Mouse (Mus musculus) CH12.LX (cell line): ENCODE measurements at regions not wholly inside any gene's neighbourhood (a gene's known extent, or its start where the extent isn't known, plus 50 kb on each side); places are given as distances from the start of the nearest gene placed in this dataset.

Experiments used
- DNase-seq: peaks from one replicate; pipeline ENCODE4 v3.0.0-alpha.2; 2013; ENCODE audit errors: extremely low read depth
- H3K27ac ChIP-seq: 2 replicates; pipeline ENCODE4 v1.5.1; 2012; ENCODE audit warnings: low read depth, mild to moderate bottlenecking, control low read depth, moderate library complexity; ENCODE audit not compliant: insufficient read depth
- H3K27me3 ChIP-seq: replicated peaks from 2 replicates; pipeline ENCODE3; 2012; ENCODE audit warnings: inconsistent platforms
- H3K36me3 ChIP-seq, 2 experiments: replicated peaks in 1 of 2; 2 replicates each; pipeline versions ENCODE3 to v1.6.1; 2012; ENCODE audit warnings: inconsistent platforms in 1 of 2, low read length in 1 of 2, mild to moderate bottlenecking in 1 of 2, mixed read lengths in 1 of 2, moderate library complexity in 1 of 2; ENCODE audit not compliant: control insufficient read depth in 1 of 2, insufficient read depth in 1 of 2
- H3K4me1 ChIP-seq, 2 experiments: 2 replicates each; pipeline ENCODE4 v1.6.1; 2012; ENCODE audit warnings: inconsistent platforms in 1 of 2, moderate library complexity in 1 of 2; ENCODE audit not compliant: insufficient read depth in 2 of 2, control insufficient read depth in 1 of 2
- H3K4me2 ChIP-seq: 2 replicates; pipeline ENCODE4 v1.6.1; 2012; ENCODE audit warnings: low read depth, mild to moderate bottlenecking, control low read depth; ENCODE audit not compliant: poor library complexity, insufficient read depth, severe bottlenecking
- H3K4me3 ChIP-seq, 3 experiments: fragments of 150-350 bp in 1 of 3; sonication (generic) in 1 of 3; replicated peaks in 1 of 3; 2 replicates each; pipeline versions ENCODE3 to v1.5.1; 2011 to 2012; ENCODE audit warnings: low read depth in 2 of 3, low read length in 2 of 3, mild to moderate bottlenecking in 2 of 3, moderate library complexity in 2 of 3, control low read depth in 1 of 3, improper control_type of control experiment in 1 of 3, inconsistent platforms in 1 of 3, mixed read lengths in 1 of 3; ENCODE audit not compliant: poor library complexity in 1 of 3
- H3K79me2 ChIP-seq: replicated peaks from 2 replicates; pipeline ENCODE4 v1.6.1; 2012; ENCODE audit warnings: mild to moderate bottlenecking, moderate library complexity; ENCODE audit not compliant: control insufficient read depth, poor library complexity, insufficient read depth, severe bottlenecking; ENCODE audit errors: extremely low read depth
- H3K9ac ChIP-seq: 2 replicates; pipeline ENCODE4 v1.6.1; 2012; ENCODE audit warnings: low read depth, mild to moderate bottlenecking, control low read depth, moderate library complexity; ENCODE audit not compliant: insufficient read depth
- H3K9me3 ChIP-seq: replicated peaks from 2 replicates; pipeline ENCODE3; 2012; ENCODE audit warnings: low read length, inconsistent platforms, mixed read lengths
- BHLHE40 ChIP-seq: IDR thresholded peaks from 2 replicates; pipeline ENCODE4 v1.6.1; 2011; ENCODE audit warnings: mild to moderate bottlenecking, low read depth, low read length, improper control_type of control experiment
- CHD1 ChIP-seq: IDR thresholded peaks from 2 replicates; pipeline ENCODE4 v1.6.1; 2012; ENCODE audit warnings: low read depth, low read length, improper control_type of control experiment, inconsistent platforms
- CHD2 ChIP-seq: IDR thresholded peaks from 2 replicates; pipeline ENCODE4 v1.6.1; 2011; ENCODE audit warnings: low read length, improper control_type of control experiment
- CTCF ChIP-seq, 2 experiments: IDR thresholded peaks in 1 of 2; conservative IDR thresholded peaks in 1 of 2; 2 replicates each; pipeline ENCODE4 v1.5.1; 2011 to 2012; ENCODE audit warnings: low read depth in 2 of 2, low read length in 2 of 2, improper control_type of control experiment in 1 of 2, inconsistent platforms in 1 of 2, mild to moderate bottlenecking in 1 of 2, moderate library complexity in 1 of 2
- E2F4 ChIP-seq: IDR thresholded peaks from 2 replicates; pipeline ENCODE4 v1.6.1; 2011; ENCODE audit warnings: low read depth, low read length, improper control_type of control experiment; ENCODE audit not compliant: insufficient replicate concordance
- ETS1 ChIP-seq: conservative IDR thresholded peaks from 2 replicates; pipeline ENCODE4 v1.6.1; 2012; ENCODE audit warnings: low read depth, mild to moderate bottlenecking, inconsistent platforms, low read length, improper control_type of control experiment, moderate library complexity
- GABPA ChIP-seq: IDR thresholded peaks from 2 replicates; pipeline ENCODE4 v1.6.1; 2012; ENCODE audit warnings: low read depth, low read length, improper control_type of control experiment, inconsistent platforms; ENCODE audit not compliant: insufficient replicate concordance
- IRF4 ChIP-seq: IDR thresholded peaks from 2 replicates; pipeline ENCODE4 v1.6.1; 2014; ENCODE audit warnings: low read depth, mild to moderate bottlenecking, inconsistent platforms, low read length, improper control_type of control experiment
- JUN ChIP-seq: IDR thresholded peaks from 2 replicates; pipeline ENCODE4 v1.6.1; 2011; ENCODE audit warnings: low read depth, mild to moderate bottlenecking, low read length, improper control_type of control experiment, moderate library complexity; ENCODE audit not compliant: insufficient read depth
- MAZ ChIP-seq: IDR thresholded peaks from 2 replicates; pipeline ENCODE4 v1.6.1; 2012; ENCODE audit warnings: low read depth, mild to moderate bottlenecking, inconsistent platforms, low read length, improper control_type of control experiment, moderate library complexity
- MEF2A ChIP-seq: IDR thresholded peaks from 2 replicates; pipeline ENCODE4 v1.6.1; 2014; ENCODE audit warnings: low read depth, mild to moderate bottlenecking, inconsistent platforms, low read length, improper control_type of control experiment, borderline replicate concordance
- NELFE ChIP-seq: IDR thresholded peaks from 2 replicates; pipeline ENCODE4 v1.6.1; 2011; ENCODE audit warnings: low read depth, low read length, improper control_type of control experiment
- PAX5 ChIP-seq: IDR thresholded peaks from 2 replicates; pipeline ENCODE4 v1.6.1; 2012; ENCODE audit warnings: low read length, inconsistent platforms, mixed read lengths
- POLR2A ChIP-seq: IDR thresholded peaks from 2 replicates; pipeline ENCODE4 v1.6.1; 2011; ENCODE audit warnings: low read depth, mild to moderate bottlenecking, improper control_type of control experiment, low read length
- RAD21 ChIP-seq: IDR thresholded peaks from 2 replicates; pipeline ENCODE4 v1.6.1; 2011; ENCODE audit warnings: low read depth, mild to moderate bottlenecking, low read length, improper control_type of control experiment, moderate library complexity
- SIN3A ChIP-seq: IDR thresholded peaks from 2 replicates; pipeline ENCODE4 v1.6.1; 2012; ENCODE audit warnings: low read length, improper control_type of control experiment, inconsistent platforms
- TBP ChIP-seq: conservative IDR thresholded peaks from 2 replicates; pipeline ENCODE4 v1.6.1; 2011; ENCODE audit warnings: low read depth, low read length, improper control_type of control experiment
- TCF12 ChIP-seq: IDR thresholded peaks from 2 replicates; pipeline ENCODE4 v1.6.1; 2014; ENCODE audit warnings: low read depth, mild to moderate bottlenecking, inconsistent platforms, low read length, improper control_type of control experiment
- USF2 ChIP-seq: conservative IDR thresholded peaks from 2 replicates; pipeline ENCODE4 v1.6.1; 2011; ENCODE audit warnings: low read depth, low read length, improper control_type of control experiment
- ZC3H11A ChIP-seq: IDR thresholded peaks from 2 replicates; pipeline ENCODE4 v1.6.1; 2012; ENCODE audit warnings: low read depth, mild to moderate bottlenecking, inconsistent platforms, low read length, improper control_type of control experiment
- ZMIZ1 ChIP-seq: IDR thresholded peaks from 2 replicates; pipeline ENCODE4 v1.6.1; 2012; ENCODE audit warnings: low read depth, mild to moderate bottlenecking, inconsistent platforms, low read length, improper control_type of control experiment
- dilution Hi-C: fragments of 300-500 bp; cut with MboI; formaldehyde crosslinking; loops from 2 replicates; pipeline ENCODE4 v1.14.3; 2020; ENCODE audit warnings: low sequenced_read_pairs; ENCODE audit not compliant: extremely low pct_unique_long_range_greater_than_20kb, extremely low pct_ligation_motif_present
- in situ Hi-C: fragments of 300-500 bp; cut with MboI; formaldehyde crosslinking; loops from 3 replicates; pipeline ENCODE4 v1.14.3; 2019; ENCODE audit warnings: low sequenced_read_pairs, low pct_ligation_motif_present, low pct_unique_long_range_greater_than_20kb, mixed read lengths

- no peak overlapping the region for H3K27ac ChIP-seq
- no peaks in the 10 kb centered on the region for H3K9me3 ChIP-seq
- TF ChIP-seq ETS1 (no peak), MEF2A (no peak), BHLHE40 (no peak), CHD2 (no peak), IRF4 (no peak), CTCF (conservative IDR thresholded peaks at IDR 0.05 in 1 of 2, IDR thresholded peaks at IDR 0.05 in 1 of 2; ENCODE audit: low read depth in 2 of 2, low read length in 2 of 2) (no peak), ZC3H11A (no peak), TBP (no peak), ZMIZ1 (no peak), MAZ (no peak), GABPA (no peak), NELFE (no peak), POLR2A (no peak), PAX5 (no peak), JUN (no peak), TCF12 (no peak), USF2 (no peak), RAD21 (no peak), E2F4 (no peak), SIN3A (no peak)
- H3K27me3 ChIP-seq = no peaks in the 10 kb centered on the region
- no peaks in the 10 kb centered on the region for H3K36me3 ChIP-seq
- H3K4me1 ChIP-seq = no peaks in the 10 kb centered on the region
- H3K4me2 ChIP-seq = no peak overlapping the region
- dilution Hi-C loops (no loop called here), in situ Hi-C loops (no loop called here)
- no peak overlapping the region for H3K9ac ChIP-seq
- DNase-seq = no peak
- H3K4me3 ChIP-seq = no peak overlapping the region
- no peaks in the 10 kb centered on the region for H3K79me2 ChIP-seq
These were observed 196.1 kb downstream of the Ttc8 start for GRCm38 (mm10) chr12:99116491-99116890.

DNA sequence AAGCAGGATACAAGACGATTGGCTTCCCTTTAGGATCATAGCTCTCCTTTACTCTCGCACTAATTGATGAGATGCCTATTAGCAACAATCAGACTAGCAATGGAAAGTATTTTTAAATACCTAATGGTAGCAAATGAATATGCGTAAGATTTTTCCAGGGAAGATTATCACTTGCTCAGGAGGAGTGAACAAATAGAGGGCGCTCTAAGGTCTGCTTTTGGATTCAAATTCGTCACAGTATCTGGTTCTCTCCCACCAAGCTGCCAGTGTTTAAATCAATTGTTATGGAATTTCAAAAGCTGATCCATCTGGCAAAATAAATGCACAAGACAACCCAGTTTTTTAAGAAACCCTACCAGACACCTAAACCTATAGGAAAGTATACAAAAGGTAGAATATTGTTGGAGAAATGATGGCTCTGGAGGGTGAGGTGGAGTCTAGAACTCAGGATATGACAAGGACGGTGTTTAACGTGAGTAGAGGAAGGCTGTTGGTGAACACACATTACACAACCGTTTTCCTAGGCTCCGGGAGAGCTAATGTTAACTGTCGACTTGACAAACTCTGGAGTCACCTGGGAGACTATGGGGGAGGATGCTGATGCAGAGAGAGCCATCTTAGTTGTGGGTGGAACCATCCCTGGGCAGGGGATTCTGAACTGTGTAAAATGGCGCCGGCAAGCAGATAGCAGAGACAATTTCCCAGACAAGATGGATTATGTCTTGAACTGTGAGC, 198.2 kb downstream of the Ttc8 start:
- Histone ChIP-seq H3K4me2 (no peak overlapping the region), H3K9me3 (no peaks in the 10 kb centered on the region), H3K27ac (no peak overlapping the region), H3K36me3 (no peaks in the 10 kb centered on the region), H3K9ac (no peak overlapping the region), H3K79me2 (no peaks in the 10 kb centered on the region), H3K4me1 (no peaks in the 10 kb centered on the region), H3K4me3 (no peak overlapping the region), H3K27me3 (no peaks in the 10 kb centered on the region)
- no peak for DNase-seq
- in situ Hi-C loops = no loop called here
- dilution Hi-C loops = no loop called here
- TF ChIP-seq CHD1 (no peak), RAD21 (peak; percentile 44), CTCF (conservative IDR thresholded peaks at IDR 0.05 in 1 of 2, IDR thresholded peaks at IDR 0.05 in 1 of 2; ENCODE audit: low read depth in 2 of 2, low read length in 2 of 2) (peak in 1 of 2 experiments; percentile 45; a peak in 2 of 4 replicates)
